Mouse (Mus musculus) MEL (cell line): ENCODE results near the gene Zcchc14.

Experiments
- CTCF ChIP-seq, 3 experiments: IDR thresholded peaks in 2 of 3; conservative IDR thresholded peaks in 1 of 3; 2 replicates each; pipeline ENCODE4 v1.5.1; 2011 to 2012; ENCODE audit warnings: low read length in 3 of 3, low read depth in 2 of 3, mild to moderate bottlenecking in 2 of 3, improper control_type of control experiment in 1 of 3, inconsistent platforms in 1 of 3, mixed read lengths in 1 of 3, moderate library complexity in 1 of 3; ENCODE audit not compliant: control insufficient read depth in 1 of 3, insufficient read depth in 1 of 3, poor library complexity in 1 of 3, severe bottlenecking in 1 of 3
- EP300 ChIP-seq, 2 experiments: IDR thresholded peaks; 2 replicates each; pipeline ENCODE4 v1.6.1; 2011; ENCODE audit warnings: improper control_type of control experiment in 2 of 2, low read length in 2 of 2, low read depth in 1 of 2, mild to moderate bottlenecking in 1 of 2
- ETS1 ChIP-seq: IDR thresholded peaks from 2 replicates; pipeline ENCODE4 v1.6.1; 2012; ENCODE audit warnings: low read depth, mild to moderate bottlenecking, inconsistent platforms, low read length, improper control_type of control experiment, moderate library complexity
- MAFK ChIP-seq: IDR thresholded peaks from 2 replicates; pipeline ENCODE4 v1.6.1; 2011; ENCODE audit warnings: low read depth, mild to moderate bottlenecking, low read length, improper control_type of control experiment, borderline replicate concordance
- MAX ChIP-seq: IDR thresholded peaks from 2 replicates; pipeline ENCODE4 v1.6.1; 2011; ENCODE audit warnings: low read length, improper control_type of control experiment
- MXI1 ChIP-seq: IDR thresholded peaks from 2 replicates; pipeline ENCODE4 v1.6.1; 2011; ENCODE audit warnings: mild to moderate bottlenecking, low read depth, low read length, improper control_type of control experiment
- NELFE ChIP-seq: IDR thresholded peaks from 2 replicates; pipeline ENCODE4 v1.6.1; 2011; ENCODE audit warnings: low read depth, low read length, improper control_type of control experiment
- POLR2A ChIP-seq, 2 experiments: IDR thresholded peaks; 2 replicates each; pipeline ENCODE4 v1.6.1; 2011 to 2012; ENCODE audit warnings: low read length in 2 of 2, mild to moderate bottlenecking in 2 of 2, control low read depth in 1 of 2, improper control_type of control experiment in 1 of 2, low read depth in 1 of 2, moderate library complexity in 1 of 2; ENCODE audit not compliant: control insufficient read depth in 1 of 2, insufficient read depth in 1 of 2, poor library complexity in 1 of 2
- POLR2AphosphoS2 ChIP-seq: IDR thresholded peaks from 2 replicates; pipeline ENCODE4 v1.6.1; 2011; ENCODE audit warnings: low read length, improper control_type of control experiment
- SIN3A ChIP-seq: IDR thresholded peaks from 2 replicates; pipeline ENCODE4 v1.6.1; 2012; ENCODE audit warnings: low read length, improper control_type of control experiment, inconsistent platforms
- SMC3 ChIP-seq: IDR thresholded peaks from 2 replicates; pipeline ENCODE4 v1.6.1; 2011; ENCODE audit warnings: low read depth, low read length, improper control_type of control experiment
- UBTF ChIP-seq: IDR thresholded peaks from 2 replicates; pipeline ENCODE4 v1.6.1; 2012; ENCODE audit warnings: low read depth, mild to moderate bottlenecking, inconsistent platforms, low read length, improper control_type of control experiment, moderate library complexity, borderline replicate concordance; ENCODE audit not compliant: insufficient read depth
- ZMIZ1 ChIP-seq: IDR thresholded peaks from 2 replicates; pipeline ENCODE4 v1.6.1; 2012; ENCODE audit warnings: low read depth, mild to moderate bottlenecking, inconsistent platforms, low read length, improper control_type of control experiment, moderate library complexity
- ZNF384 ChIP-seq: IDR thresholded peaks from 2 replicates; pipeline ENCODE4 v1.6.1; 2012; ENCODE audit warnings: low read depth, mild to moderate bottlenecking, inconsistent platforms, low read length, improper control_type of control experiment

GRCm38 (mm10) chr8:121560432-121561100, 92.1 kb downstream of the Zcchc14 start:
- TF ChIP-seq MAX (no peak), ZMIZ1 (no peak), POLR2A (IDR thresholded peaks at IDR 0.05; ENCODE audit: control insufficient read depth in 1 of 2, insufficient read depth in 1 of 2, low read depth in 1 of 2, low read length in 2 of 2, poor library complexity in 1 of 2) (no peak), CTCF (IDR thresholded peaks at IDR 0.05 in 2 of 3, conservative IDR thresholded peaks at IDR 0.05 in 1 of 3; ENCODE audit: control insufficient read depth in 1 of 3, insufficient read depth in 1 of 3, low read depth in 2 of 3, low read length in 3 of 3, poor library complexity in 1 of 3, severe bottlenecking in 1 of 3) (no peak), EP300 (IDR thresholded peaks at IDR 0.05; ENCODE audit: low read depth in 1 of 2, low read length in 2 of 2) (no peak), POLR2AphosphoS2 (no peak), ZNF384 (no peak), MAFK (no peak), NELFE (no peak), ETS1 (no peak), SIN3A (no peak), UBTF (no peak), SMC3 (no peak), MXI1 (no peak)
